Comparison of ENCODE assay signal across 27 mouse cellular contexts in genomic region chr19:40314252-40314651, GRCm38 (mm10). TPM values are rescaled to one million over a fixed set of nuclear protein-coding genes. Genes with fewer than 3 reads are reported as not detected.
DNase-seq lines count a peak whose midpoint lies in the region; ATAC-seq and TF ChIP-seq lines count a peak whose summit lies in the region.
"Had no signal": no experiment of that assay in that cellular context is flagged by ENCODE, and none has a peak within 500 bp of the region (broad histone marks: within the 10 kb centered on the region; RNA-seq: fewer than 3 reads in every experiment).

No protein-coding gene starts in this region.

- H3K9ac ChIP-seq in heart, embryonic 13.5 days, result no peak overlapping the region
- no peak overlapping the region for H3K9ac ChIP-seq in kidney, postnatal 0 days (ENCODE audit: low read depth, low read length)
- no peak overlapping the region for H3K9ac ChIP-seq in kidney, embryonic 15.5 days
- H3K9ac ChIP-seq in lung, embryonic 14.5 days, result no peak overlapping the region
- no peak overlapping the region for H3K9ac ChIP-seq in lung, postnatal 0 days (replicated peaks; ENCODE audit: low read depth)
- H3K9ac ChIP-seq: forebrain, embryonic 13.5 days; heart, embryonic 15.5 days; hindbrain, embryonic 14.5 days had no signal

- no peaks in the 10 kb centered on the region for H3K27me3 ChIP-seq in heart, embryonic 13.5 days (replicated peaks)
- H3K27me3 ChIP-seq in kidney, postnatal 0 days (ENCODE audit: insufficient read depth, low read length), result no peaks in the 10 kb centered on the region
- H3K27me3 ChIP-seq in kidney, embryonic 15.5 days, result no peaks in the 10 kb centered on the region
- H3K27me3 ChIP-seq in lung, embryonic 14.5 days (ENCODE audit: insufficient read depth, low read length), result no peaks in the 10 kb centered on the region
- H3K27me3 ChIP-seq in lung, postnatal 0 days (replicated peaks; ENCODE audit: insufficient read depth, low read length), result no peaks in the 10 kb centered on the region
- H3K27me3 ChIP-seq: CH12.LX; forebrain, embryonic 13.5 days; heart, embryonic 15.5 days; Patski had no signal

- DNase-seq in heart, adult 18-20 months, result no peak
- DNase-seq in kidney, postnatal 0 days (ENCODE audit: low spot score), result peak; percentile 33
- DNase-seq in lung, embryonic 14.5 days, result peak; percentile 64
- DNase-seq in lung, postnatal 0 days (ENCODE audit: low spot score), result no peak
- DNase-seq in spleen, postnatal 10 days (ENCODE audit: low spot score in 2 of 2), result no peak
- DNase-seq: adrenal gland, postnatal 10 days; adrenal gland, postnatal 36 days; B cell, adult 2 months; cerebellum, adult 18-20 months; cerebellum, adult 9-10 months; cerebellum, postnatal 14 days; gastrocnemius, postnatal 10 days; gastrocnemius, postnatal 36 days; heart, postnatal 14 days; heart, postnatal 4 days had no signal

- no peak overlapping the region for H3K4me3 ChIP-seq in heart, embryonic 13.5 days
- H3K4me3 ChIP-seq in kidney, postnatal 0 days (replicated peaks; ENCODE audit: low read depth, low read length), result no peak overlapping the region
- H3K4me3 ChIP-seq in kidney, embryonic 15.5 days (replicated peaks), result no peak overlapping the region
- H3K4me3 ChIP-seq in lung, embryonic 14.5 days (ENCODE audit: low read depth, low read length), result no peak overlapping the region
- H3K4me3 ChIP-seq in lung, postnatal 0 days (ENCODE audit: low read depth, low read length), result no peak overlapping the region
- H3K4me3 ChIP-seq: forebrain, embryonic 10.5 days; forebrain, embryonic 13.5 days; heart, embryonic 15.5 days had no signal

- peaks cover 15% of the 10 kb centered on the region for H3K4me1 ChIP-seq in heart, embryonic 13.5 days
- no peaks in the 10 kb centered on the region for H3K4me1 ChIP-seq in kidney, postnatal 0 days (replicated peaks; ENCODE audit: insufficient read depth, low read length)
- H3K4me1 ChIP-seq in kidney, embryonic 15.5 days, result 0 out of 2 replicates have a peak, but pooled peaks cover 3% of the 10 kb centered on the region
- H3K4me1 ChIP-seq in lung, embryonic 14.5 days (ENCODE audit: insufficient read depth), result no peaks in the 10 kb centered on the region
- no peaks in the 10 kb centered on the region for H3K4me1 ChIP-seq in lung, postnatal 0 days (ENCODE audit: insufficient read depth, low read depth, low read length)
- H3K4me1 ChIP-seq: forebrain, embryonic 13.5 days had no signal

- no peak overlapping the region for H3K4me2 ChIP-seq in heart, embryonic 13.5 days
- no peak overlapping the region for H3K4me2 ChIP-seq in kidney, postnatal 0 days (ENCODE audit: low read length)
- H3K4me2 ChIP-seq in kidney, embryonic 15.5 days, result no peak overlapping the region
- H3K4me2 ChIP-seq in lung, embryonic 14.5 days, result no peak overlapping the region
- no peak overlapping the region for H3K4me2 ChIP-seq in lung, postnatal 0 days (replicated peaks; ENCODE audit: low read depth, low read length)
- H3K4me2 ChIP-seq: forebrain, embryonic 13.5 days; heart, embryonic 11.5 days; heart, embryonic 15.5 days; hindbrain, embryonic 14.5 days had no signal

- 0 out of 2 replicates have a peak overlapping the region, but pooled peaks have one; percentile 5 for H3K27ac ChIP-seq in heart, embryonic 13.5 days (replicated peaks)
- no peak overlapping the region for H3K27ac ChIP-seq in kidney, postnatal 0 days
- no peak overlapping the region for H3K27ac ChIP-seq in kidney, embryonic 15.5 days
- H3K27ac ChIP-seq in lung, embryonic 14.5 days (ENCODE audit: low read depth), result no peak overlapping the region
- H3K27ac ChIP-seq in lung, postnatal 0 days (ENCODE audit: low read length), result no peak overlapping the region
- H3K27ac ChIP-seq: forebrain, embryonic 10.5 days; forebrain, embryonic 13.5 days; heart, embryonic 15.5 days; hindbrain, embryonic 14.5 days; hindbrain, postnatal 0 days had no signal

- no peak for TF ChIP-seq CTCF in kidney, postnatal 0 days (IDR thresholded peaks at IDR 0.05; ENCODE audit: low read depth)
- TF ChIP-seq CTCF in lung, embryonic 14.5 days (IDR thresholded peaks at IDR 0.05; ENCODE audit: low read depth), result no peak
- TF ChIP-seq CTCF in lung, postnatal 0 days (IDR thresholded peaks at IDR 0.05), result no peak

- WGBS in heart, embryonic 13.5 days, result 86% methylated on average over 11 of the region's 11 CpGs
- WGBS in kidney, postnatal 0 days, result 84% methylated on average over 11 of the region's 11 CpGs
- 89% methylated on average over 11 of the region's 11 CpGs for WGBS in kidney, embryonic 15.5 days
- 82% methylated on average over 11 of the region's 11 CpGs for WGBS in lung, embryonic 14.5 days
- WGBS in lung, postnatal 0 days, result 86% methylated on average over 11 of the region's 11 CpGs

- ATAC-seq in heart, embryonic 13.5 days (ENCODE audit: extremely low read depth, insufficient number of reproducible peaks, low FRiP score, low TSS enrichment), result no peak
- ATAC-seq in kidney, postnatal 0 days (replicated peaks; ENCODE audit: low FRiP score, low read depth), result no peak
- ATAC-seq in kidney, embryonic 15.5 days (replicated peaks; ENCODE audit: low FRiP score), result no peak
- no peak for ATAC-seq in lung, embryonic 14.5 days (ENCODE audit: insufficient read depth)
- ATAC-seq in lung, postnatal 0 days, result no peak
- ATAC-seq: forebrain, embryonic 13.5 days; forebrain, embryonic 16.5 days; hindbrain, postnatal 0 days; Patski had no signal

- peaks cover 78% of the 10 kb centered on the region for H3K36me3 ChIP-seq in heart, embryonic 13.5 days
- H3K36me3 ChIP-seq in kidney, postnatal 0 days (ENCODE audit: insufficient read depth, low read length), result 0 out of 2 replicates have a peak, but pooled peaks cover 13% of the 10 kb centered on the region
- peaks cover 11% of the 10 kb centered on the region; the same call in 1 of the 2 replicates for H3K36me3 ChIP-seq in kidney, embryonic 15.5 days
- H3K36me3 ChIP-seq in lung, embryonic 14.5 days (ENCODE audit: insufficient read depth), result 0 out of 2 replicates have a peak, but pooled peaks cover 13% of the 10 kb centered on the region
- no peaks in the 10 kb centered on the region; the same call in 1 of the 2 replicates for H3K36me3 ChIP-seq in lung, postnatal 0 days (ENCODE audit: insufficient read depth, low read length)

- no peaks in the 10 kb centered on the region for H3K9me3 ChIP-seq in heart, embryonic 13.5 days
- no peaks in the 10 kb centered on the region for H3K9me3 ChIP-seq in kidney, postnatal 0 days (replicated peaks; ENCODE audit: low read length)
- no peaks in the 10 kb centered on the region for H3K9me3 ChIP-seq in kidney, embryonic 15.5 days (replicated peaks)
- H3K9me3 ChIP-seq in lung, embryonic 14.5 days (ENCODE audit: low read depth, low read length), result no peaks in the 10 kb centered on the region
- no peaks in the 10 kb centered on the region for H3K9me3 ChIP-seq in lung, postnatal 0 days (ENCODE audit: low read length)
- H3K9me3 ChIP-seq: forebrain, embryonic 10.5 days; forebrain, embryonic 13.5 days; G1E; heart, embryonic 15.5 days had no signal

- no peak for TF ChIP-seq EP300 in lung, postnatal 0 days (IDR thresholded peaks at IDR 0.05)

RNA-seq across cellular contexts. Expression of gene Pdlim1, which starts 42.6 kb away (rescaled TPM):
- polyA plus RNA-seq in heart, embryonic 13.5 days (2015; fragmentation: Nextera tagmentation; extraction: Ambion mirVana), result 247 and 281 TPM in 2 replicates
- total RNA-seq in heart, adult 18-20 months (2021), result 100 to 1,000 TPM; 119 to 169 TPM
- polyA plus RNA-seq in kidney, postnatal 0 days (2015; fragmentation: Nextera tagmentation; extraction: Ambion mirVana), result 34.4 and 40.0 TPM in 2 replicates
- polyA plus RNA-seq in kidney, embryonic 15.5 days (2015; fragmentation: Nextera tagmentation; extraction: Ambion mirVana), result 38.4 and 38.9 TPM in 2 replicates
- 130 and 135 TPM in 2 replicates for polyA plus RNA-seq in lung, embryonic 14.5 days (2014; fragmentation: Nextera tagmentation; extraction: Ambion mirVana)
- polyA plus RNA-seq in lung, postnatal 0 days (2015; fragmentation: Nextera tagmentation; extraction: Ambion mirVana), result 139 and 147 TPM in 2 replicates
- polyA plus RNA-seq: G1E had no signal

Comparison
In these comparisons a context has a peak if more than half of its experiments do, and no peak if none do; other contexts are left out.
1. DNase-seq: peak in kidney, postnatal 0 days (single experiment) and lung, embryonic 14.5 days (single experiment); none in heart, adult 18-20 months (0 of 2), lung, postnatal 0 days (single experiment) and spleen, postnatal 10 days (0 of 2).